Mouse (Mus musculus): Measurements from ENCODE around the gene Hist1h2bm.
A peak's percentile ranks its signal among the peaks of the same experiment; 100 is the strongest.

The Hist1h2bm gene

DNA sequence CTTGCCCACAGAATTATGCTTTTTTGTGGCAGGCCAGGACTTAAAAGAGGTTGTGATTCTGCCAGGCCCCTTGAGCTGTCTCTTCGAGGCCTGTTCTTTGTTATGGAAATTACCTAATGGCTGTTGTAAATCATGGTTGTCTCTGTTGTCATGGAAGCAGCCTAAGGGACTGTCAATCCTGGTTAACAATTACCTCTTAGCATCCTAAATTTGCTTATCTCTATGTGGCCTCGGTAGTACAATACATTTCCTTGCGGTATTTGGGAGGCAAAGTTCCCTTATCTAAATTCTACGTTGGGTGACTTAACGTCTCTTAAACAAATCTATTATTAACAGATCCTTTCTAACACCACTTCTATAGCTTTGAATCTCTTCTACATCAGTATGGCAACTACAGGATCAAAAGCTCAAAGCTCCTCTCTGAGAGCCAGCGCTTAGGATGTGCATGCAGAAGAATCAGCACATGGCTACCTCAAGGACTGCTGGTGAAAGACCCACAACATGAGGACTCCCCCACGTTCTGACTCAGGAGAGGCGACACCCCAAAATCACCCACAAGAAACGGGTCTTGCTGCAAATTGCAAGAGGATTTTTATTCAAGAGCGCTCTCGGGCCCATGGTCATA is 6.2 kb downstream of the Hist1h2bm start:
- DNase-seq (ENCODE audit: low read depth, low spot score), result no peak

DNA sequence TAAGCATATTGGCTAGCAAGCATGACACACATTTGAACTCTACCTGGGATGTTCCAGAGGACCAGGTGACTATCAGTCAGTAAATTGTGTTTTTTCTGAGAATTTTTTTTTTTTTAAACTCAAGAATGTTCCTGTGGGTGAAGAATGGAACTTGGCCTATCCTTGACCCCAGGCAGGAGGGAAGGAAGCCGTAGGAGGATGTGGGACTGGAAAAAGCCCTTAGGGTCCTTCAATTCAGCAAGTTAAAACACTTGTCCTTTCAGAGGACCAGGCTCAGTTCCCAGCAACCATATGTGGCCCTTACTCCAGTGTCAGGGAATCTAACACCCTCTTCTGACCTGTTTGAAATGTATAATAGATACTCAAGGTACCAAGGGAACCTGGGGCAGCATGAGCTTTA is 7.7 kb downstream of the Hist1h2bm start:
- DNase-seq (ENCODE audit: low read depth, low spot score), result no peak

DNA sequence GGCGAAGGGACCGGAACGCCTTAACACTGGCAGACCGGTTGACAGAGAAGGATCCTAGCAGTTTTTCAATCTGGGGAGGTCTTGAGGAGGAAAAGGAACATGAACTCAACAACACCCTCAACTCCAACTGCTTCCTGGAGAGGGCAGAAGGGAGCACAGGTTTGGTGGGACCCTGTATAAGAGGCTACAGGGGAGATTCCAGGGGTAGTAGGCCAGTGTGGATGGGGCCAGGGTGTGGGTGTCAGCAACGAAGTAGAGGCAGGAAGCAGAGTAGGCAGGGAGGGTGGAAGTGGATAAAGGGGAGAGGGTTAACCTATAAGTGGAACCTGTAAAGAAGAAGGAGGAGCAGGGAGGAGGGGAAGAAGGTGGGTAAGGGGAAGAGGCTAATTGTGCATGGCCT is 11.6 kb downstream of the Hist1h2bm start:
- DNase-seq (ENCODE audit: low read depth, low spot score), result peak; percentile 48

DNA sequence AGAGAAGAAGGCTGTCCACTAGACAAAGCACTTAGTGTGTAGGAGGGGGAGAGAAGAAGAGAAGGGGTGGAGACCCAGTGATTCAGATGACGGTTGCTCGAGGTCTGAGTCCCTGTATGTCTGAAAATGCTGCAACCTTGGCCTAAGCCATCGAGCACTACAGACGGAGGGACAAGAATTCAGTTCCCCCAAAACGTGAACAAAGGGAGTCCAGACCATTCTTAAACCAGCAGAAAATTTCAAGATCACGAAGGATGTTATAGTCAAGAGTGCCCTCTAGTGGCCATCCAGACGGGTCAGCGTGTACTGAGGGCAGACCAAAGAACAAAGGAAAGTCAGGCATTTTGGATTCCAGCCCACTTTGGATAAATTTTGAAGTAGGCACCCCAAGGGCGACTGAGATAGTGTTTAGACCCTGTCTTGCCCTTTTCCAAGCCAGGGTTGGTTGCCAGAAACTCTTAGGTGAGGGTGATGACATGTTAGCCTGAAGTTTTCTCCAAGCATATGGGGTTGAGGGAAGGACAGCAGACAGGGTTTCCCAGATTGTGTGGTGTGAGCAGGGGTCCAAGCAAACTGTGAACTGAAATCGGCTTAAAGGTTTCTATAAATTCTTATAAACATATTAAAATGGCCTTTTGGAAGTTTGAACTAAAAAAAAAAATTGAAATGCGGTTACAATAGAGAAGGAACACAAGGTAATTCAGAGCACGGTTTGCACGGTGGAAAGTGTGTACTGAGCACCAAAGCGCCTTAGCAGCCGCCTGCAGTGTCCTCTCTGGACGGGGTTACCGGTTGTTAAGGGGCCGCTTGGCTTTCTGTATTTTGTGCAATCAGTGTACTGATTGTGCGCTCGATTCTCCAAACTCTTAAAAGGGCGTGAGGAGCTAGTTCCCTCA is 12.4 kb downstream of the Hist1h2bm start:
- peak; percentile 90 for DNase-seq (ENCODE audit: low read depth, low spot score)

DNA sequence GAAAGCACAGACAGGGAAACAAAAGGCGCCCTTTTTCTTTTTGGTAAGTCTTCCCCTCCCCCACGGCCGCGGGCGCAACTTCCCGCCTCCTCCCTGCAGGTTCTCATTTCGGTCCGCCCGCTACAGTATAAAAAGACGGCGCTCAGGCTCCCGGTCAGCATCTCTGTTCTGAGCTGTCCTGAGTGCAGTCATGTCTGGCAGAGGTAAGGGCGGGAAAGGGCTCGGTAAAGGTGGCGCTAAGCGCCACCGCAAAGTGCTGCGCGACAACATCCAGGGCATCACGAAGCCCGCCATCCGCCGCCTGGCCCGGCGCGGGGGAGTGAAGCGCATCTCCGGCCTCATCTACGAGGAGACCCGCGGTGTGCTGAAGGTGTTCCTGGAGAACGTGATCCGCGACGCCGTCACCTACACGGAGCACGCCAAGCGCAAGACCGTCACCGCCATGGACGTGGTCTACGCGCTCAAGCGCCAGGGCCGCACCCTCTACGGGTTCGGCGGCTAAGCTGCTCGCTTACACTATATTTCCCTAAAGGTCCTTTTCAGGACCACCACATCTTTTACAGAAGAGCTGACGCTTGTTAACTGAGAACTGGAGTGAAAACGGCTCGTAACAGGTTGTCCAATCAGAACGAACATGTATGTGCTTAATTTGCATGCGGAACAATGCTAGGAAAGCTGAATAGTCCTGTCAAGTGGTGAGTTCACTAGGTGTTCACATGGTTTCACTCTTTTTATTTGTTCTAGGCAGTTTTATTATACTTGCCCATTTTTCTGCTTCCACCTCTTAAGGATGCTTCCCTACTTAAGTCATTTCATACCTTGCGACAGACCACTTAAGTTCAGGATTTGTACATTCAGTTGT is 13.3 kb downstream of the Hist1h2bm start, which contains the start of gene Hist1h4j:
TSS of gene Hist1h4j (plus strand) at position 159 of the 862 bp plus-strand sequence.
- peak; percentile 94 for DNase-seq (ENCODE audit: low read depth, low spot score)

DNA sequence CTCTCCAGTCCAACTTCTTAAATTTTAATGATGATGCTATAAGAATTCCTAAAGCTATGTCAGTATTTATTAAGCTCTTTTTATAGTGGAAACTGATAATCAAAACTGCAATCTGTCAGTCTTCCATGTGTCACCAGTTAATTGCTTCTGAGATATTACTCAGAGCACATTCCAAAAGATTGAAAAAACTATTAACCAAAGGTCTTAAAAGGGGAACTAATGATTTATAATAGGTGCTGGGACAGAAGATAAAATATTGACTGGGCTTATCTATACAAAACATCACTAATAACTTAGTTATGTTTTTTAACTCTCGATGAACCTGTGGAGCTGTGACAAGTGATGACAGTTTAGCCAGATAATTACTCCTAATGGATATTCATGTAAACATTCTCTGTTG is 23.2 kb downstream of the Hist1h2bm start:
- no peak for DNase-seq (ENCODE audit: low read depth, low spot score)

DNA sequence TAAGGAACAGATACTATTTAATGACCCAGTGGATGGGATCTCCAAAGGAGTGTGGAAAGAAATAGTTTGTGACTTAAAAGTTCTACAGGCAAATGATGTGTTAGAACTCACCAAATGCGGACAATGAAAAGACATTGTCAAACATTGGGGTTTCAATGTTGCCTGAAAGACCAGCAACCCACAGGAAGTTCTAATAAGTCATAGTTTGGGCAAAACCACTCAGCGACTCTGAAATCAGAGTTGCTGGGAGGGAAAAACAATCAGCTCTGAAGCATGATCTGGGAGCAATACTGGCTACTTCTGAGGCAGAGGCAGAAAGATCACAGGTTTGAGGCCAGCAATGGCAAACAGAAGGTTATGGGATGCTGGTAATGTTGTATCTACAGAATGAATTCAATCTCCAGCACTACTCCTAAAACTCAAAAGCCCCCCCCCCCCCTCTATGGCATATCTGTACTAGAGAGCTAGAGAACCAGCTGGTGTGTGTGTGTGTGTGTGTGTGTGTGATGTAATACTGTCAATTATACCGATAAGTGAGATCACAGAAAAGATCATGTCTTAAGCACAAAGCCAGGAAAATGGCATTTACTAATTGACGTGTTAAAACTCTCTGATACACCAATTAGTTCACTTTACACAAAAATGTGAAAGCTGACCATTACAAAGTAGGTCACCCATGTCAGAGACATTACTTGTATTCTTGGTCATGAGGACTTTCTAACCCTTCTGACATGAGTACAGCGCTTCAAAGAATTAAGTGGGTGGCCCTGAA is 27.7 kb downstream of the Hist1h2bm start:
- DNase-seq (ENCODE audit: low read depth, low spot score), result peak; percentile 72

DNA sequence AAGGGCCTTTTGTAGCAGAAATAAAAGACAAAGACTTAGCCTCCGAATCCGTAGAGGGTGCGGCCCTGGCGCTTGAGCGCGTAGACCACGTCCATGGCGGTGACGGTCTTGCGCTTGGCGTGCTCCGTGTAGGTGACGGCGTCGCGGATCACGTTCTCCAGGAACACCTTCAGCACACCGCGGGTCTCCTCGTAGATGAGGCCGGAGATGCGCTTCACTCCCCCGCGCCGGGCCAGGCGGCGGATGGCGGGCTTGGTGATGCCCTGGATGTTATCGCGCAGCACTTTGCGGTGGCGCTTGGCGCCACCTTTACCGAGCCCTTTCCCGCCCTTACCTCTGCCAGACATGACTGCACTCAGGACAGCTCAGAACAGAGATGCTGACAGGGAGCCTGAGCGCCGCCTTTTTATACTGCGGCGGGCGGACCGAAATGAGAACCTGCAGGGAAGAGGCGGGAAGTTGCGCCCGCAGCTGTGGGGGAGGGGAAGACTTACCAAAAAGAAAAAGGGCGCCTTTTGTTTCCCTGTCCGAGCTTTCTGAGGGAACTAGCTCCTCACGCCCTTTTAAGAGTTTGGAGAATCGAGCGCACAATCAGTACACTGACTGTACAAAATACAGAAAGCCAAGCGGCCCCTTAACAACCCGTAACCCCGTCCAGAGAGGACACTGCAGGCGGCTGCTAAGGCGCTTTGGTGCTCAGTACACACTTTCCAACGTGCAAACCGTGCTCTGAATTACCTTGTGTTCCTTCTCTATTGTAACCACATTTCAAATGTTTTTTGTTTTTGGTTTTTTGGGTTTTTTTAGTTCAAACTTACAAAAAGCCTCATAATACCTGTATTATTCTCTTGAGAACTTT is 28.5 kb downstream of the Hist1h2bm start, which contains the start of gene Hist1h4k:
TSS of gene Hist1h4k (minus strand) at position 347 of the 859 bp plus-strand sequence.
- DNase-seq (ENCODE audit: low read depth, low spot score), result peak; percentile 95

DNA sequence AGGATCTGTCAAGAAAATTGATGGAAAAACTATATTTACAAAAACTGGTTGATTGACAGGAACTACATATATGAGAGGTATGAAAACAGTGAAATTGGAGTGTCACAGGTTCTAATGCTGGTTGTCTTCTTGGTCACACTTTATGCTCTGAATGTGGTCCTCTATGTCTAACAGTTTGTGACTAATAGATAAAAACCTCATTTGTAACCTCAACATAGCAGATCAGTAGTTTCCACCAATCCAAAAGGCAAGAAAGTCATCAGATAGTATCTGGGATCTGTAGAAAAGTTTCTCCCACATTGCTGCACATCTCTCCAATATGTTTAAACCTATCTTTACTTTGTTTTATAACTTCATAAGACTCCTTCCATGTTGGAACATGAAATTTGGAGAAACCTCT is 29.6 kb downstream of the Hist1h2bm start:
- DNase-seq (ENCODE audit: low read depth, low spot score), result peak; percentile 29

DNA sequence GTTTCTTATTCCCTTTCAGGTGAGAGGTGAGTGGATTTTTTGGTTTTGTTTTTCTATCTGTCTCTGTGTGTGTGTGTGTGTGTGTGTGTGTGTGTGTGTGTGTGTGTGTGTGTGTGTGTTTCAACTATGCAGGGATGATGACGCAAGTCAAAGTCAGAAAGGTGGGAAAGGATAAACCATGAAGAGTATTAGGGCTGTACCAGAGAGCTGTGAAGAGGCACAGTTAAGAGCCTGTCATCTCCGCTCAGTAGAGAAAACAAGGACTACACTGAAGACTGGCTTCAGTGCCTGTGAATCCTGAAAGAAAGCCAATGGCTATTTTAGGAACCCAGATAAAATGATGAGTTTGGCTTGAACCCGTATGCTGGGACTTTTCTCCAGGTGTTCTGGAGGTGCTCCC is 30.0 kb downstream of the Hist1h2bm start:
- no peak for DNase-seq (ENCODE audit: low read depth, low spot score)

DNA sequence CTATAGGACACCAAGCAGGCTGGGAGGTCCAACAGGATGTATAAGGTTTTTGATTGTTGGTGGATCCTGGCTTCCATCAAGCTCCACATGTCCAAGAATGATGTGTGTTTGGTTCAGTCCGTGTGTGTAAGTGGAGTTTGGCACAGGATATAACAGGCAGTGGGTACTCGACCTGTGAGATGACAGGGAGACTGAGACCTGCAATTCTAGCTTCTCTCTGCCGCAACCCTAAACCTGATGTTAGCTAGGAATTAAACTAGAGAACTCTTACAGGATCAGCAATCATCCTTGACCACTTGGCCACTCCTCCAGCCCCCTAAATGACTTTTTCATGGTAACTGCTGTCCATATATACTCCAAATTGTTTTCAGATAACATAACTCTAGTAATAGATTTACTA is 30.5 kb downstream of the Hist1h2bm start:
- peak; percentile 48 for DNase-seq (ENCODE audit: low read depth, low spot score)

DNA sequence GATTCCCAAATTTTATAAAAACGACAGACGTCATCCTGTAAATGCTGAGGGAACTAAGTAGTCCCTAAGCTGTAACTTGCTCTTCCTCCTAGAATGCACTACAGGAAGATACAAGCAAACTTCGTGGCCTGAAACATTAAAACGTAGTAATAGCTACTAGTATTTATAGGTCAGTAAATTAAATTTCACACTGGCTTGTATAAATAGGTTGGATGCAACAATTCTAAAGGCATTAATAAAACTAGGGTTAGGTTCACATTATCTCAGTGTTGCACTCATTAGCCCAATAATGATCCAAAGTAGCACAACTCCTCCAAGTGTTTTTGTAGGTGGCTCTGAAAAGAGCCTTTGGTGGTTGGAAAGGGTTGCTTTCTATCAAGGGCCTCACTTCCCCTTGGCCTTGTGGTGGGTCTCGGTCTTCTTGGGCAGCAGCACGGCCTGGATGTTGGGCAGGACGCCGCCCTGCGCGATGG is 31.2 kb downstream of the Hist1h2bm start:
- DNase-seq (ENCODE audit: low read depth, low spot score), result peak; percentile 77

DNA sequence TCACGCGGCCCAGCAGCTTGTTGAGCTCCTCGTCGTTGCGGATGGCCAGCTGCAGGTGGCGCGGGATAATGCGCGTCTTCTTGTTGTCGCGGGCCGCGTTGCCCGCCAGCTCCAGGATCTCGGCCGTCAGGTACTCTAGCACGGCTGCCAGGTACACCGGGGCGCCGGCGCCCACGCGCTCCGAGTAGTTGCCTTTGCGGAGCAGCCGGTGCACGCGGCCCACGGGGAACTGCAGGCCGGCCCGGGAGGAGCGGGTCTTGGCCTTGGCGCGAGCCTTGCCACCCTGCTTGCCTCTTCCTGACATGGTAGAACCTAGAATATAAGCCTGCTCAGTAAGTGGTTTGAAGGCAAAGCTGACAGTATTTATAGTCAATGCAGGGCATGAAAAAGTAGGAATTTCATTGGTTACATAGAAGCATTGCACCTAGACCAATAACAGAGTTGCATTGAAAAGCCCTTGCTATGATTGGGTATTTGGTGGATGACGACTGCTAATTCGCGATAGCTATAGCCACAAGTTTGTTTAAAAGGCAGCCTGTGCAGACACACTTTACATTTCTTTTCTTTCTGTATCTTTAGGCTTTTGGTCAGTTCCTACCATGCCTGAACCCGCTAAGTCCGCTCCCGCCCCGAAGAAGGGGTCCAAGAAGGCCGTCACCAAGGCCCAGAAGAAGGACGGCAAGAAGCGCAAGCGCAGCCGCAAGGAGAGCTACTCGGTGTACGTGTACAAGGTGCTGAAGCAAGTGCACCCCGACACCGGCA is 31.9 kb downstream of the Hist1h2bm start, which contains the start of the genes Hist1h2ak and Hist1h2bn:
TSS of gene Hist1h2ak (minus strand) at position 304 of the 762 bp plus-strand sequence.
TSS of gene Hist1h2bn (plus strand) at position 600 of the 762 bp plus-strand sequence.
- DNase-seq (ENCODE audit: low read depth, low spot score), result peak; percentile 95

DNA sequence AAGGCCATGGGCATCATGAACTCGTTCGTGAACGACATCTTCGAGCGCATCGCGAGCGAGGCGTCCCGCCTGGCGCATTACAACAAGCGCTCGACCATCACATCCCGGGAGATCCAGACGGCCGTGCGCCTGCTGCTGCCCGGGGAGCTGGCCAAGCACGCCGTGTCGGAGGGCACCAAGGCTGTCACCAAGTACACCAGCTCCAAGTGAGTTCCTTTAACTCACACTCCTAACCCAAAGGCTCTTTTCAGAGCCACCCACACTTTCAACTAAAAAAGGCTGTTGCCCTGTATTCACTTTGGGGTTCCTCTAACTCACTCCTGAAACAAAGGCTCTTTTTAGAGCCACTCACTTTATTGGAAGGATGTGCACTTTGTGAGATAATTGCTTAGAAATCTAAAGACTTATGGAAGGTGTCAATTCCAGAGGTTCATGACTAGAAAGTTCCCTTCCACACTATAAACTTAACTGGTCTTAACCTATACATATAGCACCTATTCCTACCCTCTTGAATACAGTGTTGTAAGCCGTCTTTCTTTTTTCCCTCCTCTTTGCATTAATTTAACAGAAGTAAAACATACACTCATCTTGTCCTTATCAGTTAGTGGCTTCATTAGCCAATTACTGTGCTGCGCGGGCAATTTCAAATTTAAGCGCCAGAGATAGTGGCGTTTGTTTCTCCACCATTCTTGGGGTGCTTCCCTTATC is 32.6 kb downstream of the Hist1h2bm start:
- peak; percentile 76 for DNase-seq (ENCODE audit: low read depth, low spot score)

DNA sequence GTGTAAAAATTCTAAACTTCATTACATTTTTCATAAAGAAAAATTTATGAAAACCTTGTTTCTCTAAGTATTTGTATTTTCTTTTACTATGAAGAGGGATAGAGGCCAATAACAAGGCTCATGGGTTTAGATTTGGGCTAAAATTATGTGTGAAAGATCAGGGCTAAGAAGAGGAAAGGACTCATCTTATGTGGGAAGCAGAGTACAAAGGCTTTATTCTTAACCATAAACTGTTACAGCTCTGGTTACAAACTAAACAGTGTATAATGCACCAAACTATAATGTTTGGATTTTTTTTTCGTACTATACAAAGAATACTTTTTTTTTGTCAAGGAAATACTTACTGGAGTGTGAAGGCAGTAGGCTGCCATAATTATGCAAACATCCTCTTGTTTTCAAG is 33.9 kb downstream of the Hist1h2bm start:
- DNase-seq (ENCODE audit: low read depth, low spot score), result peak; percentile 51
